Mouse (Mus musculus): ENCODE measurements around the gene Kif27. TPM values are rescaled to one million over a fixed set of nuclear protein-coding genes. Genes with fewer than 3 reads are reported as not detected.
A peak's percentile ranks its signal among the peaks of the same experiment; 100 is the strongest.

Gene Kif27
- polyA plus RNA-seq, 1 experiment from 2014 or later: 0.11 TPM

DNA sequence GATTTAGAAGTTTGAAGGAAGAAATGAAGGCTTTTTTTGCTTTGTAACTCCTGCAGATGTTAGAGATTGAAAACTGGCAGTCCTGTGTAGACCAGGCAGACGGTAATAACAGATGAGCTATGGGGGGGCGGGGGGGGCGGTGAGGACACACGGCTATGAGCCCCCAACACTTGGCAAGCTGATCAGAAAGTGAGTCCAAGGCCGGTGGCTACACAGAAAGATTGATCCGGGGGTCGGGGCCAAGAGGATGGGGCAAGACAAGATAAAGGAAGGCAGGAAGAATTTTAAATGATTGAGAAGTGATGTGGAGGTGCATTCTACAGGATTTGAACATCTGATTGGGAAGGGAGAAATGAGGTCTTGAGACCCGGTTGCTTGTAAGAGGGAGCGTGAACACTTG lies 83.8 kb downstream of the Kif27 start:
- no peak for DNase-seq (ENCODE audit: low spot score)
- no peaks in the 10 kb centered on the region for H3K27me3 ChIP-seq (ENCODE audit: control insufficient read depth, insufficient read depth, low read length)
- no peak for TF ChIP-seq CTCF (IDR thresholded peaks at IDR 0.05; ENCODE audit: low read depth)
- no peak for TF ChIP-seq EP300 (optimal IDR thresholded peaks at IDR 0.05)
- peak overlapping the region; percentile 77 for H3K4me3 ChIP-seq (ENCODE audit: low read depth, low read length)
- H3K36me3 ChIP-seq (ENCODE audit: control insufficient read depth, insufficient read depth, low read length): no peaks in the 10 kb centered on the region
- H3K27ac ChIP-seq (replicated peaks): no peak overlapping the region
- no peak for ATAC-seq (ENCODE audit: low FRiP score, low TSS enrichment)
- peak overlapping the region; percentile 8; the same call in 1 of the 2 replicates for H3K9ac ChIP-seq (ENCODE audit: low read length)
- peak overlapping the region; percentile 81 for H3K4me2 ChIP-seq (replicated peaks; ENCODE audit: low read depth)
- 23% methylated on average over 9 of the region's 9 CpGs for WGBS
- H3K9me3 ChIP-seq (ENCODE audit: control insufficient read depth, low read length): no peaks in the 10 kb centered on the region
- no peaks in the 10 kb centered on the region for H3K4me1 ChIP-seq (replicated peaks; ENCODE audit: control insufficient read depth, insufficient read depth)

DNA sequence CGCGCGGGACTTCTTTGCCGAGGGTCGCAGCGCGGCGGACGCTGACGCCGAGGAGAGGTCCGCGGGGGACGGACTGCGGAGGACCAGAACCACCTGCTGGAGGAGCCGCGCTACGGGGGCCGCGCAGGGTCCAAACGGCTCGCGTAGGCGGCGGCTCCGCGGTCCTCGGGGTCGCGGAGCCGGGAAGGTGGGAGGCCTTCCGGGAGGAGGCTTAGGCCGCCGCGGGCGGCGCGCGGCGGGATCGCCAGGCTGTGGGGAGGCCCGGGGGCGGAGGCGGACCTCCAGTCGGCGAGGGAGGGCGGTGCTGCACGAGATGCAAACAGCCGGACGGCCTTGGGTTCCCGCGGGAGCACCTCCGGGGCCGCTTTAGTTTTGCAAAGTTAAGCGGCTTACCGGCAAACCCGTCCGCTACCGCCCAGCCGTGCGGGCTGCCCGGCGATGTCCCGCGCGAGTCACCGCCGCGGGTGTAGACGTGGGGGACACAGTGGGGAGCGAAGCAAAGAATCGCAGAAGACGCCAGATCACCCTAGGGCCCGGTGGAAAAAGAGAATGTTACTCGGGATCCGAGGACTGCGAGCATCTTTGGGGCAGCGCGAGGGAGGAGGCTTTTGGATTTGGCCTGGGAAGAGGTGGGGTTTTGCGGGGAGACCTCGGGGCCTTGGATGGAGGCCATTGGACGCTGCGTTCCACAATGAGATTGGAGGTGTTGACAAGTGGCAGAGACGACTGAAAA lies 84.5 kb downstream of the Kif27 start:
- under 1% methylated on average over 80 of the region's 84 CpGs for WGBS
- Histone ChIP-seq H3K4me1 (replicated peaks; ENCODE audit: control insufficient read depth, insufficient read depth) (no peaks in the 10 kb centered on the region), H3K36me3 (ENCODE audit: control insufficient read depth, insufficient read depth, low read length) (no peaks in the 10 kb centered on the region), H3K27me3 (ENCODE audit: control insufficient read depth, insufficient read depth, low read length) (no peaks in the 10 kb centered on the region), H3K4me2 (replicated peaks; ENCODE audit: low read depth) (peak overlapping the region; percentile 81), H3K27ac (replicated peaks) (peak overlapping the region; percentile 82), H3K9ac (ENCODE audit: low read length) (peak overlapping the region; percentile 76), H3K9me3 (ENCODE audit: control insufficient read depth, low read length) (no peaks in the 10 kb centered on the region), H3K4me3 (ENCODE audit: low read depth, low read length) (peak overlapping the region; percentile 77)
- DNase-seq (ENCODE audit: low spot score): peak; percentile 78
- peak; percentile 81 for ATAC-seq (ENCODE audit: low FRiP score, low TSS enrichment)
- TF ChIP-seq EP300 (optimal IDR thresholded peaks at IDR 0.05): no peak
- peak; percentile 5; the same call in 1 of the 2 replicates for TF ChIP-seq CTCF (IDR thresholded peaks at IDR 0.05; ENCODE audit: low read depth)

GRCm38 (mm10) chr13:58273411-58274258 lies 85.3 kb downstream of the Kif27 start:
- Histone ChIP-seq H3K36me3 (ENCODE audit: control insufficient read depth, insufficient read depth, low read length) (no peaks in the 10 kb centered on the region), H3K4me3 (ENCODE audit: low read depth, low read length) (peak overlapping the region; percentile 77), H3K4me1 (replicated peaks; ENCODE audit: control insufficient read depth, insufficient read depth) (no peaks in the 10 kb centered on the region), H3K27me3 (ENCODE audit: control insufficient read depth, insufficient read depth, low read length) (no peaks in the 10 kb centered on the region), H3K27ac (replicated peaks) (peak overlapping the region; percentile 82), H3K4me2 (replicated peaks; ENCODE audit: low read depth) (peak overlapping the region; percentile 81), H3K9me3 (ENCODE audit: control insufficient read depth, low read length) (no peaks in the 10 kb centered on the region), H3K9ac (ENCODE audit: low read length) (peak overlapping the region; percentile 76)
- under 1% methylated on average over 70 of the region's 115 CpGs for WGBS
- peak; percentile 74 for ATAC-seq (ENCODE audit: low FRiP score, low TSS enrichment)
- TF ChIP-seq CTCF (IDR thresholded peaks at IDR 0.05; ENCODE audit: low read depth): no peak
- no peak for TF ChIP-seq EP300 (optimal IDR thresholded peaks at IDR 0.05)
- peak; percentile 64 for DNase-seq (ENCODE audit: low spot score)

DNA sequence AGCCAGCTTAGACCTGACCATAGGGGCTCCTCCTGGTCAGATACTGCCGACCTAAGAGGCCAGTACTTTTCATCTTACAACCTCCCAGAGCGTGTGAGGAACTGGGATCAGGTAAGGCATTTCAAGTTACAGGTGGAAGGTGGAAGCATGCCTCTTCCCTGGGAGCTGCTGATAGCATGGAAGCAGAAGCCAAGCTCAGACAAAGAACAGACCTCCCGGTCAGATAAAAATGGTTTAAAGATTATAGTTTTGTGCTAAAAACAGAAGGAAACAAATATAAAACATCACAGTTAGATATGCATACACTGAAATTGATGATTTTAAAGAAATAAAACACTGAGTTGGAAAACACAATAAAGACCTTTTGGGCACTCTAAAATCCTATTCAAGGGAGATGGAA lies 92.1 kb downstream of the Kif27 start:
- DNase-seq (ENCODE audit: low spot score): no peak
- no peaks in the 10 kb centered on the region for H3K4me1 ChIP-seq (replicated peaks; ENCODE audit: control insufficient read depth, insufficient read depth)
- no peak for TF ChIP-seq EP300 (optimal IDR thresholded peaks at IDR 0.05)
- TF ChIP-seq CTCF (IDR thresholded peaks at IDR 0.05; ENCODE audit: low read depth): no peak

DNA sequence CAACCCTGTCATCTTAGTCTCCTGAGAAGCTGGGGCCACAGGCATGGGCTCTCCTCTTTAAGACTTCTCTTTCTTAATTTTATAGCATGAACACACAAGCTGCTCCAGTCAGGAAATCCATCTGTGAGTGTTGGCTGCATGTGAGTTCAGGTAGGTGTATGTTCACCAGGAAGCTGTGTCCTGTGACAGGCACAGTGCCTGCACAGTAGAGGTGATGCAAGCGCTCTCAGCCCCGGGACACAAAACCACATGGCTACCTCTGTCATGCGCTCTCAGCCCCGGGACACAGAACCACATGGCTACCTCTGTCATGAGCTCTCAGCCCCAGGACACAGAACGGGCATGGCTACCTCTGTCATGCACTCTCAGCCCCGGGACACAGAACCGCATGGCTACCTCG lies 95.4 kb downstream of the Kif27 start:
- Histone ChIP-seq H3K36me3 (ENCODE audit: control insufficient read depth, insufficient read depth, low read length) (no peaks in the 10 kb centered on the region), H3K27ac (replicated peaks) (no peak overlapping the region), H3K9ac (ENCODE audit: low read length) (no peak overlapping the region), H3K9me3 (ENCODE audit: control insufficient read depth, low read length) (no peaks in the 10 kb centered on the region), H3K4me2 (replicated peaks; ENCODE audit: low read depth) (no peak overlapping the region), H3K4me1 (replicated peaks; ENCODE audit: control insufficient read depth, insufficient read depth) (no peaks in the 10 kb centered on the region), H3K27me3 (ENCODE audit: control insufficient read depth, insufficient read depth, low read length) (no peaks in the 10 kb centered on the region), H3K4me3 (ENCODE audit: low read depth, low read length) (no peak overlapping the region)
- TF ChIP-seq EP300 (optimal IDR thresholded peaks at IDR 0.05): no peak
- TF ChIP-seq CTCF (IDR thresholded peaks at IDR 0.05; ENCODE audit: low read depth): no peak
- DNase-seq (ENCODE audit: low spot score): no peak
- 92% methylated on average over 8 of the region's 8 CpGs for WGBS
- ATAC-seq (ENCODE audit: low FRiP score, low TSS enrichment): no peak

More for the DNA sequence above, 92.1 kb downstream of the Kif27 start:
- WGBS: 74% methylated on average over 3 of the region's 3 CpGs
- Histone ChIP-seq H3K36me3 (ENCODE audit: control insufficient read depth, insufficient read depth, low read length) (no peaks in the 10 kb centered on the region), H3K27ac (replicated peaks) (no peak overlapping the region), H3K27me3 (ENCODE audit: control insufficient read depth, insufficient read depth, low read length) (no peaks in the 10 kb centered on the region), H3K9ac (ENCODE audit: low read length) (no peak overlapping the region), H3K4me3 (ENCODE audit: low read depth, low read length) (no peak overlapping the region), H3K4me2 (replicated peaks; ENCODE audit: low read depth) (no peak overlapping the region), H3K9me3 (ENCODE audit: control insufficient read depth, low read length) (no peaks in the 10 kb centered on the region)
- ATAC-seq (ENCODE audit: low FRiP score, low TSS enrichment): no peak
